Mouse (Mus musculus) liver, adult 2 months (tissue): Measurements from ENCODE around the gene Ndufa10. TPM values are rescaled to one million over a fixed set of nuclear protein-coding genes. Genes with fewer than 3 reads are reported as not detected.
A peak's percentile ranks its signal among the peaks of the same experiment; 100 is the strongest.
"Not testable (repeated sequence)": the region's sequence is repeated elsewhere in the genome, so short reads cannot be mapped to it uniquely, and the experiment has no call there.

ENCODE experiments used
- DNase-seq: peaks from one replicate; pipeline ENCODE4 v3.0.0-alpha.2; 2011; ENCODE audit warnings: low read depth, low spot score; ENCODE audit errors: extremely low read depth
- H3K27ac ChIP-seq: fragments of 200-500 bp; replicated peaks from 2 replicates; pipeline ENCODE4 v1.5.1; 2012; ENCODE audit warnings: low read depth, mild to moderate bottlenecking, control low read depth, inconsistent platforms, low read length; ENCODE audit not compliant: insufficient read depth
- H3K27me3 ChIP-seq: fragments of 200-500 bp; 2 replicates; pipeline ENCODE4 v1.6.1; 2012; ENCODE audit warnings: mild to moderate bottlenecking, moderate library complexity, low read length, inconsistent platforms; ENCODE audit not compliant: control insufficient read depth, insufficient read depth
- H3K36me3 ChIP-seq: fragments of 200-500 bp; 2 replicates; pipeline ENCODE4 v1.6.1; 2012; ENCODE audit warnings: low read length, inconsistent platforms; ENCODE audit not compliant: control insufficient read depth, insufficient read depth
- H3K4me1 ChIP-seq: fragments of 200-500 bp; 2 replicates; pipeline ENCODE4 v1.6.1; 2011; ENCODE audit warnings: low read length; ENCODE audit not compliant: control insufficient read depth, insufficient read depth
- H3K4me3 ChIP-seq: fragments of 200-500 bp; 2 replicates; pipeline ENCODE4 v1.5.1; 2011; ENCODE audit warnings: low read depth, mild to moderate bottlenecking, control low read depth, low read length, moderate library complexity; ENCODE audit not compliant: insufficient read depth
- H3K79me2 ChIP-seq: fragments of 200-500 bp; 2 replicates; pipeline ENCODE4 v1.6.1; 2012; ENCODE audit warnings: inconsistent platforms, mild to moderate bottlenecking, low read length, moderate library complexity; ENCODE audit not compliant: control insufficient read depth, insufficient read depth
- H3K9ac ChIP-seq: fragments of 200-500 bp; 2 replicates; pipeline ENCODE4 v1.6.1; 2012; ENCODE audit warnings: low read depth, mild to moderate bottlenecking, control low read depth, inconsistent platforms, low read length
- CTCF ChIP-seq: fragments of 200-500 bp; IDR thresholded peaks from 2 replicates; pipeline ENCODE4 v1.5.1; 2011; ENCODE audit warnings: low read depth, low read length, control low read depth
- POLR2A ChIP-seq: fragments of 200-500 bp; IDR thresholded peaks from 2 replicates; pipeline ENCODE4 v1.6.1; 2011; ENCODE audit warnings: low read length, control low read depth; ENCODE audit not compliant: insufficient read depth; ENCODE audit errors: extremely low read depth
- WGBS: fragments of 180-500 bp; shearing (Covaris S2); methylation state at CpG from one replicate; pipeline ENCODE4 v1.1.7; 2018; 5-methylcytosine and 5-hydroxymethylcytosine counted together
- polyA plus RNA-seq: library from polyadenylated mRNA; depleted of rRNA; stranded (reverse); fragments of >200 nt; gene quantifications from 2 replicates; pipeline ENCODE4 v1.2.3, GENCODE M21; 2012; rRNA removed
- total RNA-seq: library from RNA; depleted of rRNA; stranded (reverse); fragments of >200 nt; gene quantifications from 2 replicates; pipeline ENCODE4 v1.2.3, GENCODE M21; 2014; rRNA removed

Gene Ndufa10
- total RNA-seq (111 and 126 TPM in 2 replicates), polyA plus RNA-seq (140 and 143 TPM in 2 replicates)

DNA sequence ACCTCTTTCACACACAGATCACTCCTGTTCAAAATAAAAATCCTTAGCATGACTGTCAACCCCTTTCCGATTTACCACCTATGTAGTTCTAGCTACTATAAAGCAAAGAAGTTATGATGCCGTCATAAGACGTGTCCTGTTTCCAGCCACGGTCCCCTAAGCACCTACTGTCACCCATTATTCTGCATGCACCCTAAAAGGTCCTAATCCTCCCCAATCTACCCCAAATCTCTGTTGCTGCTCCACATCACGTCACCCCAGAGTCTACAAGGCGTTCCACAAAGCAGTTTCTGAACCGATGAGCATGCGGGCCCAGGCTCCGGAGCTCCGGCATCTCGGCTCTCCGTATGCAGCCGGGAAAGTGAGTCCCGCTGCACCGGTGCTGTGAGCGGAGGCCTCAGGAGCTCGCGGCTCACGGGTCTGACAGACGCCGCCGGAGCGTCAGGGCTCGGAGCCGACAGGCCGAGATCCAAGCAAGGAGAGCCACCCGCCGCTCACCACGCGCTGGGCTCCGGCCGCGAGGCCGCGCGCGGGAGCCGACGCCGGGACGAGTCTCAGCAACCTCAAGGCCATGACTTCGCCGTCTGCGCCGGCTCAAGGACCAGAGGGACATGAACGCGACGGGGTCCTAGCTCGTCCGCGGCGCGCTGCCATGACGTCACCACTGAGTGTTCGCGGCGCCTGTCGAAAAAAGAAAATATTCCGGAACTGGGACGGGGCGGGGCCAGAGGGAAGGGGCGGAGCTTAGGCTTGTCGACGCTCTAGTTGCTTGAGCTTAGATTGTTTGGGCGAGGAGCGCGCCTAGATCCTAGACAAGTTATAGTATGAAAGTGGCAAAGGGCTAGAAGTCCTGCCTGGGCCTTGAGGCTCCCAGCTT, at the start of gene Ndufa10:
Ndufa10 (minus strand) TSS at position 696 of the 877 bp plus-strand sequence.
- Histone ChIP-seq H3K27ac (peak within 1 kb of the TSS; percentile 79), H3K27me3 (no peaks in the 10 kb centered on the region), H3K36me3 (peaks cover 14% of the 10 kb centered on the region), H3K9ac (peak within 1 kb of the TSS; percentile 96), H3K4me1 (peaks cover 5% of the 10 kb centered on the region), H3K4me3 (peak within 1 kb of the TSS; percentile 93), H3K79me2 (peaks cover 8% of the 10 kb centered on the region; the same call in 1 of the 2 replicates)
- WGBS: under 1% methylated on average over 67 of the region's 67 CpGs
- TF ChIP-seq POLR2A (peak; percentile 42; the same call in 1 of the 2 replicates), CTCF (no peak)
- DNase-seq: peak; percentile 80

DNA sequence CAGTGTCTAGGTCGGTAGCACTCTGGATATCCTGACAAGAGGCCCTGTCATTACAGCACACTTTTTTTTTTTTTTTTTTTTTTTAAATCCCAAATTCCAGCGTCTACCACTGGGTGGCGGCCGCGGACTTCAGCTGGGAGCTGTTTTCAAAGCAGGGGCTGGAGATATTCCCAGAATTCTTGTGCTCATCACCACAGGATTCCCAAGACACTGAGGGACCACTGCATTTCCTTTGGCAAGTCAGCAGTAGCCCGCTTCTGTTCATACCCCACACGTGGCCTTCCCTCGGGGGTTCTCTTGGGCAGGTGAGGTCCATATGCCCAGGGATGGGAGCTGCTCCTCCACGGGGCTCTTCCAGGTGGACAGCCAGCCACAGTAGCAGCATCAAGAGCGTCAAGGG, 47.7 kb upstream of the Ndufa10 start:
- H3K27me3 ChIP-seq: peaks cover 4% of the 10 kb centered on the region; the same call in 1 of the 2 replicates
- no peaks in the 10 kb centered on the region for H3K79me2 ChIP-seq
- H3K36me3 ChIP-seq: no peaks in the 10 kb centered on the region
- DNase-seq: peak; percentile 17
- H3K4me1 ChIP-seq: no peaks in the 10 kb centered on the region
- WGBS: 18% methylated on average over 10 of the region's 10 CpGs
- no peak overlapping the region for H3K27ac ChIP-seq
- TF ChIP-seq CTCF (peak; percentile 55), POLR2A (no peak)
- H3K4me3 ChIP-seq: no peak overlapping the region
- no peak overlapping the region for H3K9ac ChIP-seq

- H3K27me3 ChIP-seq: no peaks in the 10 kb centered on the region
- no peak for TF ChIP-seq POLR2A
- H3K36me3 ChIP-seq: no peaks in the 10 kb centered on the region
- H3K79me2 ChIP-seq: no peaks in the 10 kb centered on the region
- 70% methylated on average over 6 of the region's 6 CpGs for WGBS
- no peaks in the 10 kb centered on the region for H3K4me1 ChIP-seq
- no peak overlapping the region for H3K9ac ChIP-seq
- H3K27ac ChIP-seq: no peak overlapping the region
- no peak for DNase-seq
- H3K4me3 ChIP-seq: no peak overlapping the region
These were observed 45.4 kb upstream of the Ndufa10 start for GRCm38 (mm10) chr1:92519046-92519445.

DNA sequence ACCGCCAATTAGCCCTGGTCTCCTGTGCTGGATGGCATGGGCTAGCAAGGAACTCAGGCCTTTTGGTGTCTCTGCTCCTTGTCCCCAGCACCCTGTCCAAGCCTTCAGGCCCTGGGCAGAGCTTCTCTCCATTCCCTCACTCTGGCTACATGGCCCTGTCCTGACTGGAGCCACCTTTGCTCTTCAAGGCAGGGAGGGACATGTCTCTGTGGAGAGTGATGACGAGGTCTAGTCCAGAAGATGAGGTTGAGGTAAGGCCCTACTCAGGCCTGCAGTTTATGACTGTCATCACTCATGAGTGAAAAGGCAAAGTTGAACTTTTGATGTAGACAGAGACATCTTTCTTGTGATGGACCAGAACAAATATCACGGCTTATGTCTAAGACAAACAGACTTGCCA, 44.9 kb upstream of the Ndufa10 start, which contains the start of gene Olfr1414:
Olfr1414 (minus strand) TSS at position 101 of the 400 bp plus-strand sequence.
- WGBS: 81% methylated on average over 3 of the region's 3 CpGs
- Histone ChIP-seq H3K27ac (no peak within 1 kb of the TSS), H3K4me1 (no peaks in the 10 kb centered on the region), H3K79me2 (no peaks in the 10 kb centered on the region), H3K36me3 (no peaks in the 10 kb centered on the region), H3K9ac (no peak within 1 kb of the TSS), H3K4me3 (no peak within 1 kb of the TSS), H3K27me3 (no peaks in the 10 kb centered on the region)
- TF ChIP-seq POLR2A (no peak), CTCF (no peak)
- no peak for DNase-seq

GRCm38 (mm10) chr1:92515390-92515789, 41.7 kb upstream of the Ndufa10 start:
- no peaks in the 10 kb centered on the region; the same call in 1 of the 2 replicates for H3K27me3 ChIP-seq
- H3K36me3 ChIP-seq: no peaks in the 10 kb centered on the region
- no peak overlapping the region for H3K27ac ChIP-seq
- no peak for TF ChIP-seq CTCF
- TF ChIP-seq POLR2A: no peak
- H3K79me2 ChIP-seq: no peaks in the 10 kb centered on the region
- no peak overlapping the region for H3K9ac ChIP-seq
- no peak overlapping the region for H3K4me3 ChIP-seq
- no peaks in the 10 kb centered on the region for H3K4me1 ChIP-seq
- DNase-seq: no peak
- 73% methylated on average over 11 of the region's 11 CpGs for WGBS

DNA sequence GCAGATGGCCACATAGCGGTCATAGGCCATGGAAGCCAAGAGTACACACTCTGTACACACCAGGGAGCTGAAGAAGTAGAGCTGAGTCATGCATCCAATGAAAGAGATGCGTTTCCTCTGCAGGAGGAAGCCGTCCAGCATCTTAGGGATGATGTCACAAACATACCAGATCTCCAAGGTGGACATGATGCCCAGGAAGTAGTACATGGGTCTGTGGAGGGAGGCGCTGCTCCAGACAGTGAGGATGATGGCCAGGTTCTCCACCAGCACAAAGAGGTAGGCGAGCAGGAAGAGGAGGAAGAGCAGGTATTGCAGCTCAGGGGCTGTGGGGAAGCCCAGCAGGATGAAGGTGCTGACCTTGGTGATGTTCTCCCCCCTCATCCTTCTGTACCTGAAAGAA, 38.0 kb upstream of the Ndufa10 start:
- not testable (repeated sequence) for H3K27me3 ChIP-seq, H3K27ac ChIP-seq, H3K4me3 ChIP-seq, H3K79me2 ChIP-seq, H3K9ac ChIP-seq, H3K4me1 ChIP-seq, DNase-seq, H3K36me3 ChIP-seq
- WGBS: 84% methylated on average over 5 of the region's 5 CpGs
